Mouse (Mus musculus) c-Kit-positive CD71-positive TER-119-negative erythroid progenitor cells, embryonic 14.5 days (primary cell): Measurements from ENCODE around the gene Endov.

Source experiments
- DNase-seq: peaks from one replicate; pipeline ENCODE4 v3.0.0-alpha.2; 2013; ENCODE audit warnings: low read depth

Gene Endov

GRCm38 (mm10) chr11:119547183-119547921, 56.2 kb downstream of the Endov start, which contains the start of gene Nptx1:
TSS of gene Nptx1 (minus strand) at chr11:119547753.
- no peak for DNase-seq

DNA sequence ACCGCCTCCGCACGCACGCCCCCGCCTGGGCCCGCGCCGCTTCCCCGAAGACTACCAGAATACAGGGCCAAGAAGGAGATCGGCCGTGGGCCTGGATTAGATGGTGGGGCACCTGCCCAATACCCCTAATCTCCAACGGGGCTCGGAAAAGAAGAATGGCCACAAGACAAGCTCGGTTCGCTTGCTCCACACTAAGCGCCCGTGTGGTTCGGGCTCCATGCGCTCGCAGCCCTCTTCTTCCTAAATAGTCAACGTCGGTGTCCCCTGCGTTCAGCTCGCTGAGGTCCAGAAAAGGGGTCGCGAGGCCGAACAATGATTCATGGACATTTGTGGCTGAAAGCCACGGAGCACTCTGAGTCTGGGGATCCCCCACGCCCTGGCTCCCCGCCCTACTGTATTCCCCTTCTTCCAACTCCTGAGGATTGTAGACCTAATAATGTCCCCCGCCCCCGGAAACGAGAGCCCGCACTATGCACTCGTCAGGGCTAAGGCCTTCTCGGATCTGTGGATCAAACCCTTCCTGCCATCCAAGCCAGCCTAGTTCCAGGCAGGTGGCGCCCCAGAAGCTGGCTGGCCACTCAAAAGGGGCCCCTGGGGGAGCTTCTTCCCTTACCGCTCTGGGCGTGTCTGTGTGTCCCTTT, 56.9 kb downstream of the Endov start:
- no peak for DNase-seq

DNA sequence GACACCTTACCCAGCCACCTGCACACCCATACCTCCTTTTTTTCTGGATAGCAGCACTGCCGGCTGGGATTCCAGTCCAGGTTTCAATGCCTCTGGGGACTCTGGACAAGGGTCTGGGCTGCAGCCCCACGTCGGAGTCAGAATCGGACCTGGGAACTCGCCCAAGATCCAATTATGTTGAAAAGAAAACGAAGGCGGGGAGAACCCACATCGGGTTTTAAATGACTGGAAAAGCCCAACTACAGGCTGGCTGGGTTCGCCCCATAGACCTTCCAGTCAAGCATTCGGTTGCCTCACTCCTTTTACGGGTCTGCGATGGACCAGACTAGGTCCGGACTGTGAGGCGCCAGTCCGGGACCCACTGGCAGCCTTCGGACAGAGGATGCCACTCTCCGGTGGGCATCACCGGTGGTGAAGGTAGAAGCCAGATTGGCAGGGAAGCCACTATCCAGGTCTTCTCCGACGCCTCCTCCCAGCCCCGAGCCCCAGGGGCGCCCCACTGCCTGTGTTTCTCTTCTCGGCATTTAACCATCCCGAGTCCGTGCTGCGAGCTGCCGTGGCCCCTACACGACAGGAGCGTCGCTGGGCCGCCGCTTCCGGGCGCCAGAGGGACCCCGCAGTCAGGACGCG, 57.7 kb downstream of the Endov start:
- no peak for DNase-seq

GRCm38 (mm10) chr11:119549371-119549811, 58.2 kb downstream of the Endov start:
- no peak for DNase-seq

GRCm38 (mm10) chr11:119550546-119551335, 59.6 kb downstream of the Endov start:
- DNase-seq = no peak

- no peak for DNase-seq
Observed at GRCm38 (mm10) chr11:119551468-119551867, 60.3 kb downstream of the Endov start.

DNA sequence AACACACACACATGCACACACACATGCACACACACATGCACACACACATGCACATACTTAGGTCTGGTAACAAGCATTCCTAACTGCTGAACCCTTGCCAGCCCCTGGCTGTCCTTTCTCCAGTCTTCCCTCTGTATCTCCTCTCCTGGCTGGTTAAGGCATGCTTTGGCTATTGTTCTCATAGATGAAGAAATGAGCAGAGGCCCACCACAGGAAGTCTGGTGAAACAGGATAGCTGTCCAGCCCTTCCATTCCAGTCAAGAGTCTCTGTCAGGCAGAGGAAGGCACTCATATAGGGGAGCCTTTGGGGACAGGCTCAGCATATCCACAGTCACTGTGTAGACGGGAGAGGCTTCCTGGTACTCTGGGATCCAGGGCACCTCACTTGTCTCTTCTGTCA, 61.2 kb downstream of the Endov start:
- DNase-seq = no peak

- DNase-seq = no peak
Observed at GRCm38 (mm10) chr11:119552902-119553802, 62.0 kb downstream of the Endov start.

DNA sequence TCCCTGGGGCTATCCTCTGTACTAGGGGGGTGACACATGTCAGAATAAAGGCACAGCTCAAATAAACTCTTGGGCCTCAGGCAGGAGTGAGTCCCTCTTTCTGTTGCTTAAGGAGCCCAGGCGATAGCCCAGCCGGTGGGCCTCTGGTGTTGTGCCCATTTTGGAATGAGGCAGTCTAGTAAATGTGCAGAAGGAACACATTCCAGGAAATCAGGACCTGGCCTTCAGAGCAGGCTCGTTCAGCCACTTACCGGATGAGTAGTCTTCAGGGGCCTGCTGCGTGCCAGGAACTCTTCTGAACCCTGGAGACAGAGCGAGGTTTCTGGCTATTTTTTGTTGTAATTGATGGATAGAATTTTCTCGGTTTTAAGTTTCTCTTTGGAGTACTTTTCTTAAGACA, 63.6 kb downstream of the Endov start:
- DNase-seq = no peak

DNA sequence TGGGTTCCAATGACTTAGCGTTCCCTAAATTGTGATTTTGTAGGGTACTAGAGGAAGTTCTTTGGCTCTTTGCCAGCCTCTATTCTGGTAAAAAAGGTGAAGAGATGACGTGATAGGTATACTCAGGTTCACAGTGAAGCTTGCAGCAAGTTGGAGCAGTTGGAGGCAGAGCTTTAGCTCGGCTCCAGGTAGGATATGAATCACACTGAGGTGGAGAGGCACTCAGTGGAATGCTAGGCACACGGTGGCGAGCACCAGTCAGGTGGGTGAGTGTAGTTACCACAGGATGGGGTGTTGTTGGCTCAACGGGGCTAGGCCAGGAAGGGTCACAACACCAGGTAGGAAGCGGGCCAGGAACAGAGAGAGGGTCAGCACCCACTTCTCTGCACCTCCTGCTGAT, 64.0 kb downstream of the Endov start:
- DNase-seq = no peak

GRCm38 (mm10) chr11:119557940-119558869, 67.1 kb downstream of the Endov start:
- no peak for DNase-seq

GRCm38 (mm10) chr11:119558870-119559610, 67.9 kb downstream of the Endov start:
- DNase-seq = no peak
